Mouse (Mus musculus): ENCODE data around the gene Cryzl1.
A peak's percentile ranks its signal among the peaks of the same experiment; 100 is the strongest.

Gene Cryzl1

DNA sequence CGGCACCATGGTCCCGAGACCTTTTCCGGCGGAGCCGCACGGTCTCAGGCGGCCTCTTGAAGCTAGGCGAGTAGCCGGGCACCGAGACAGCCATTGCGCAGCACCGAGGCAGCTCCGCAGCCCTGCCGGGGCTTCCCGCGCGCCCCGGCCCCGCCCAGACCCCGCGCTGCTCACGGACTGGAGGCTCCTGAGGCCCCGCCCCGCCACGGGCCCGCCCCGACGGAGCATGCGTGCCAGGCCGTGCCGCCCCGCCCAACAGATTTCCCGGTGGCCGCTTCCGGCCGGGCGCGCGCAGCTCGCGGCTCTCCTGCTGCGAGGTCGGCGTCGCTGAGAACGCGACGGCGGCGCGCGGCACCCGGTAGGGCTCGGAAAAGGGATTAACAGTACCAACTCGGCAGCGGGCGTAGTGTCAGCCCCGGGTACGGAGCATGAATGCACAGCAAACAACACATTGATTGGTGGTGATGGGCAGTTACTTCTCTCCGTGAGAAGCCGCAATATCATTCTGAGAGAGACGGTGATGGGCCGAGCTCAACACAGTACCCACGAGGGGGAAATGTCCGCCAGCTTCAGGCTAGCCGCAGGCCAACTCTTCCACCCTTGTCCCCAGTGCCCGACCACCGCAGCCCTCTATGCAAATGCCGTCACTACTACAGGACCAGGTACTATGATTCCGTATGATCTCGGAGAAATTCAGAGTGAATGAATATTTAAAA lies 40.0 kb downstream of the Cryzl1 start, which contains the start of gene Donson:
TSS of gene Donson (minus strand) at position 152 of the 716 bp plus-strand sequence.
- DNase-seq (ENCODE audit: low spot score in 2 of 2), result peak; percentile 97 to 99

DNA sequence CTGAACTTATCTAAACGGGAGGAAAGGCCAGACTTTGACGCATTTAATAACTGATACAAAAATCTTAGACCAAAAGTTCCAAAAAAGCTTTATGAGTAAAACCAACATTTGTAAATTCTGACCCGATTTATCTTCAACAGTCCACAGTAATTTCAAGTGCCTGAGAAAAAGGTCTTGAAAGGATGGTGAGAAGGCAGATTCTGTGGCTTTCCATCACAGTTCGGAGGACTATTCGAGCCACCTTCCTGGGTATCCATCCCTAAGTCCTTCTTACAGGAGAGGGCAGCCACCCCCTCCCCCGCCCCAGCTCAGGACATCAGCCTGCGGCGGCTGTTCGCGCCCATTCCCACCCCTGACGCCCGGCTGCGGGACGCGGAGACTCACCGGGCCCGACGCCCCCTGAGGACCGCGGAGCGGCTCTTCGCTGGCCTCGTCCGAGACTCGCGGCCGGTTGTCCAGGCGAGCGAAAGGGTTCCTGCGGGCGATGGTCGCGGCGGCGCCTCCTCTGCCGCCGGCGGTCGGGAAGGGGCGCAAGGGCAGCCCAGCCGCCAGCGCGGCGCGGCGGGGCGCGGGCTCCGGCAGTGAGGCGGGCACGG lies 40.7 kb downstream of the Cryzl1 start:
- no peak for DNase-seq (ENCODE audit: low spot score in 2 of 2)

- no peak for DNase-seq (ENCODE audit: low spot score in 2 of 2)
These were observed 42.4 kb downstream of the Cryzl1 start for GRCm38 (mm10) chr16:91686369-91686768.

DNA sequence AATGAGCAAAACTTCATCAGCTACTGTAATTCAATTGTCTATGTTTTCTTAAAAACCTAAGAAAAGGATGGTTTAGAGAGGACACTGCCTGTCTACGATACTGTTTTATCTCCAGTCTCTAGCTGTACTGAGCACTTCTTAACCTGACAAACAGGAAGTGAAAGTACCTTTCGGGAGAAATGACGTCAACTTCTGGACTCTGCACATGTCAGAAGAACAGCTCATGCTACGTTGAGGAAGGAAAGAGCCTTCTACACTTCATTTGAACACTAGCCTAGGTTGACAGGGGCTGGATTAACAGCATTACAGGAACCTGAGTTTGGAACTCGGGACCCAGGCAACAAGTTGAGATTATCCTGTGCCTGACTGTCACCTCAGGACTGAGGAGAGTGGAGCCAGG lies 43.2 kb downstream of the Cryzl1 start:
- no peak for DNase-seq (ENCODE audit: low spot score in 2 of 2)

DNA sequence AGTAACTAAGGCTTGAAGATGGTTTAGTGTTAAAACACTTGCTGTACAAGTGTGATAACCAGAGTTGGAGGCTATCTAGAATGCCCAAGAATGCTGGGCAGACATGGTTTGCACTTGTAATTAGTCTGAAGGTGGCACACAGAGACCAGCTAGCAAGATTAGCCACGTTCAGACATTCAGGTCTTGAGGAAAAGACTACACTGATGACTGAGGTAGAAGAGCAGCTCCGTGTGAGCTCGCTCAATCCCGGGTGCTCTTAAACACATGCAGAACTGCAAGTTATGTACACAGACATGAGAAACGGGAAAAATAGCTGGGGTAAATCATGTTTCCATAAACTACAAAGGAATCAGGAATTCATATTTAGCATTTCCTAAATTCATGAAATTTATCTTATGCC lies 48.1 kb downstream of the Cryzl1 start:
- no peak for DNase-seq (ENCODE audit: low spot score in 2 of 2)

GRCm38 (mm10) chr16:91678147-91678911 lies 50.4 kb downstream of the Cryzl1 start:
- DNase-seq (ENCODE audit: low spot score in 2 of 2), result peak in 1 of 2 experiments; percentile 28

- DNase-seq (ENCODE audit: low spot score in 2 of 2), result no peak
These were observed 54.3 kb downstream of the Cryzl1 start for GRCm38 (mm10) chr16:91674500-91674899.

- no peak for DNase-seq (ENCODE audit: low spot score in 2 of 2)
These were observed 65.0 kb downstream of the Cryzl1 start for GRCm38 (mm10) chr16:91663795-91664194.

- DNase-seq (ENCODE audit: low spot score in 2 of 2), result no peak
These were observed 66.4 kb downstream of the Cryzl1 start for GRCm38 (mm10) chr16:91662336-91662735.

GRCm38 (mm10) chr16:91661397-91661796 lies 67.4 kb downstream of the Cryzl1 start:
- no peak for DNase-seq (ENCODE audit: low spot score in 2 of 2)

GRCm38 (mm10) chr16:91659798-91660197 lies 69.0 kb downstream of the Cryzl1 start:
- DNase-seq (ENCODE audit: low spot score in 2 of 2), result no peak

DNA sequence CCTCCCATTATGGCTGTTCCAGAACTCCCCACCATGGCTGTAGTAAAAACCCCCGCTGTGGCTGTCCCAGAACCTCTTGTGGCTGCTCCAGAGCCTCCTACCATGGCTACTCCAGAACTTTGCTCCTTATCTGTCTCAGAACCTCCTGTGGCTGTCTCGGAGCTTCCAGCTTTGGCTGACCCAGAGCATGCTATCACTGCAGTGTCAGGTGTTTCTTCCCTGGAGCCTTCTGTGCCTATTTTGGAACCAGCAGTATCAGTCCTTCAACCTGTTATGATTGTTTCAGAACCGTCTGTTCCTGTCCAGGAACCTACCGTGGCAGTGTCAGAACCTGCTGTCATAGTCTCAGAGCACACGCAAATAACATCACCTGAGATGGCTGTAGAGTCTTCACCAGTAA lies 70.3 kb downstream of the Cryzl1 start:
- no peak for DNase-seq (ENCODE audit: low spot score in 2 of 2)

DNA sequence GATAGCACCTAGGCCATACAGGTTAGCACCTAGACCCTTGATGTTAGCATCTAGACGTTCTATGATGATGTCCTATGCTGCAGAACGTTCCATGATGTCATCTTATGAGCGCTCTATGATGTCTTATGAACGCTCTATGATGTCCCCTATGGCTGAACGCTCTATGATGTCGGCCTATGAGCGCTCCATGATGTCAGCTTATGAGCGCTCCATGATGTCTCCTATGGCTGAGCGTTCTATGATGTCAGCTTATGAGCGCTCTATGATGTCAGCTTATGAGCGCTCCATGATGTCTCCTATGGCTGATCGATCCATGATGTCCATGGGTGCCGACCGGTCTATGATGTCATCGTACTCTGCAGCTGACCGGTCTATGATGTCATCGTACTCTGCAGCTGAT lies 71.5 kb downstream of the Cryzl1 start:
- DNase-seq (ENCODE audit: low spot score in 2 of 2), result no peak

GRCm38 (mm10) chr16:91655285-91655684 lies 73.5 kb downstream of the Cryzl1 start:
- DNase-seq (ENCODE audit: low spot score in 2 of 2), result no peak

GRCm38 (mm10) chr16:91652191-91652590 lies 76.6 kb downstream of the Cryzl1 start:
- no peak for DNase-seq (ENCODE audit: low spot score in 2 of 2)

DNA sequence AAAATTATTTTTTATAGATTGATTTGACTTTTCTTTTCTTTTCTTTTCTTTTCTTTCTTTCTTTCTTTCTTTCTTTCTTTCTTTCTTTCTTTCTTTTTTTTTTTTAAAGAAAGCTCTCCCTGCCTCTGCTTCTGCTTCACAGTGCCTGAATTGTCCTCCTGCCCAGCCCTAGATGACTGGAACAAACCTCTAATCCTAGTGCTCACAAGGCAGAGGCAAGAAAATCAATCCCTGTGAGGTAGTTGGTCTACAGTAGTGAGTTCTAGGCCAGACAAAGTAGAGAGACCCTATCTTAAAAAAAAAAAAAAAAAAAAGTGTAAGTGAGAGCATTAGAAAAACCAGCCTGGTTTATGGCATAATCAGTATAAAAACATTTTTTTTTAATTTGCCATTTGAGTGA lies 79.0 kb downstream of the Cryzl1 start:
- DNase-seq (ENCODE audit: low spot score in 2 of 2), result no peak

DNA sequence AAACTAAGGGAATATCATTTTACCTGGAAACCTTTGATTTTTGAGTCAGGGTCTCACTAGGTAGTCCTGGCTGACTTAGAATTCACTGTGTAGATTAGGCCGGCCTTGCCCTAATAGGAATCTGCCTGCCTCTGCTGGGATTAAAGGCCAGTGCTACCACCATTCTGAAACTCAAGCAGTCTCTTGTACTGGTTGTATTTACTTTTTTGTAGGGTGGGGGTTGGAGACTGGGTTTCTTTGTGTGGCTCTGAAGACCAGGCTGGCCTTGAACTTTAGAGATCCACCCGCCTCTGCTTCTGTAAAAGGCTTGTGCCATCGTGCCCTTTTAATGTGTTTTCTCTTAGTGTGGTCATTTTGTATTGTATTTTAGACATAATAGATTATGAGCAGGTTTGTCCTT lies 79.5 kb downstream of the Cryzl1 start:
- DNase-seq (ENCODE audit: low spot score in 2 of 2), result no peak

- DNase-seq (ENCODE audit: low spot score in 2 of 2), result peak; percentile 85 to 93
These were observed 80.6 kb downstream of the Cryzl1 start for GRCm38 (mm10) chr16:91648220-91648550.

DNA sequence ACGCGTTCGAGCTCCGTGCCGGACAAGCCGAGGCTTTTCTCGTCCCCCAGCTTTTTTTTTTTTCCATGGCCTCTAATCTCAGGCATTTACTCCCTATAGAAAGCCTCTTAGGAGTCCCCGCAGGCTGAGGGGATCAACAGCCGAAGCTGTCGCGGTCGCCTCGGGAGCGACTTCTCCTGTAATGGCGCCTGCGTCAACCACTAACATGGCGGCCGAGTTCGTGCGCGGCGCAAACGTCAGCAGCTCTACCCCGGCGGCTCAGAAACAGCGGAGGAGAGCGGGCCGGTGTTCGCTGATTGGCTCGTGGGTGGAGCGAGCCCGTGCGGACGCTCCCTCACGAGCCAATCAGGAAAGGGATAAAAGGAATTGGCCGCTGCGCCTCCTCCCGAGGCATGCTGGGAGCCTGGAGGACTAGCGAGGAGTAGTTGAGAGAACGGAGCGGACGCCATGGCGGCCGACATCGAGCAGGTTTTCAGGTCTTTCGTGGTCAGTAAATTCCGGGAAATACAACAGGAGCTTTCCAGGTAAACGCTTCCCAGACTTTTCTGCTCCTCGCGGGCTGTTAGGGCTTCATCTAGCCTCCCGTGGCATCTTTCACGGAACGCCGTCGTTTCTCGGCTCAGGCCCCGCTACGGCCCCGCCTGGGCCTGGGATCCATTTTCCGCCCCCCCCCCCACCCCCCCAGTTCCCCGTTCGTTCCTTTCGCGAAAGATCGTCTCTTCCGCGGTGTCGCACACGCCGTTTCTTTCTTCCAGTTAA lies 81.1 kb downstream of the Cryzl1 start, which contains the start of gene Son:
TSS of gene Son (plus strand) at position 46 of the 759 bp plus-strand sequence.
- DNase-seq (ENCODE audit: low spot score in 2 of 2), result peak; percentile 95 to 96

- DNase-seq (ENCODE audit: low spot score in 2 of 2), result peak; percentile 95 to 97
These were observed 81.9 kb downstream of the Cryzl1 start, which contains the start of gene Gart for GRCm38 (mm10) chr16:91646681-91647419. TSS of gene Gart (minus strand) at chr16:91646952.

- DNase-seq (ENCODE audit: low spot score in 2 of 2), result no peak
These were observed 82.7 kb downstream of the Cryzl1 start for GRCm38 (mm10) chr16:91645995-91646602.

All from spleen, postnatal 4 days (tissue).